Comparison of ENCODE assay signal across 8 mouse cellular contexts in genomic region chr4:56864417-56865001, GRCm38 (mm10). TPM values are rescaled to one million over a fixed set of nuclear protein-coding genes. Genes with fewer than 3 reads are reported as not detected.
A peak's percentile ranks its signal among the peaks of the same experiment; 100 is the strongest.
DNase-seq lines count a peak whose midpoint lies in the region; ATAC-seq and TF ChIP-seq lines count a peak whose summit lies in the region.

No protein-coding gene starts in this region.

- peak overlapping the region; percentile 95 for H3K4me3 ChIP-seq in liver, adult 2 months (ENCODE audit: insufficient read depth, low read depth, low read length)
- peak overlapping the region; percentile 89 for H3K4me3 ChIP-seq in midbrain, embryonic 16.5 days (ENCODE audit: low read depth, low read length)

- no peak for TF ChIP-seq POLR2A in liver, adult 2 months (IDR thresholded peaks at IDR 0.05; ENCODE audit: extremely low read depth, insufficient read depth, low read length)

- WGBS in liver, adult 2 months = under 1% methylated on average over 49 of the region's 49 CpGs
- under 1% methylated on average over 49 of the region's 49 CpGs for WGBS in midbrain, embryonic 16.5 days

- H3K79me2 ChIP-seq in liver, adult 2 months (ENCODE audit: control insufficient read depth, insufficient read depth, low read length) = no peaks in the 10 kb centered on the region

- H3K9me3 ChIP-seq in midbrain, embryonic 16.5 days (replicated peaks; ENCODE audit: control insufficient read depth, low read length, poor library complexity, severe bottlenecking) = no peaks in the 10 kb centered on the region

- peak overlapping the region; percentile 42; the same call in 1 of the 2 replicates for H3K27ac ChIP-seq in liver, adult 2 months (replicated peaks; ENCODE audit: insufficient read depth, low read depth, low read length)
- peak overlapping the region; percentile 84 for H3K27ac ChIP-seq in midbrain, embryonic 16.5 days (ENCODE audit: low read length)

- peaks cover 5% of the 10 kb centered on the region for H3K4me1 ChIP-seq in liver, adult 2 months (ENCODE audit: control insufficient read depth, insufficient read depth, low read length)
- H3K4me1 ChIP-seq in midbrain, embryonic 16.5 days (ENCODE audit: control insufficient read depth, insufficient read depth, low read length) = peaks cover 17% of the 10 kb centered on the region

- peak overlapping the region; percentile 87 for H3K9ac ChIP-seq in liver, adult 2 months (ENCODE audit: low read depth, low read length)
- H3K9ac ChIP-seq in midbrain, embryonic 16.5 days (ENCODE audit: low read depth, low read length) = peak overlapping the region; percentile 95

- H3K27me3 ChIP-seq in liver, adult 2 months (ENCODE audit: control insufficient read depth, insufficient read depth, low read length) = no peaks in the 10 kb centered on the region
- H3K27me3 ChIP-seq in midbrain, embryonic 16.5 days (ENCODE audit: control insufficient read depth, insufficient read depth, low read depth, low read length) = no peaks in the 10 kb centered on the region

- peak overlapping the region; percentile 87 for H3K4me2 ChIP-seq in midbrain, embryonic 16.5 days (ENCODE audit: low read length)

- H3K36me3 ChIP-seq in liver, adult 2 months (ENCODE audit: control insufficient read depth, insufficient read depth, low read length) = peaks cover 2% of the 10 kb centered on the region; the same call in 1 of the 2 replicates
- no peaks in the 10 kb centered on the region for H3K36me3 ChIP-seq in midbrain, embryonic 16.5 days (ENCODE audit: control insufficient read depth, insufficient read depth, low read length)

- peak; percentile 81 for ATAC-seq in midbrain, embryonic 16.5 days

- peak; percentile 13 to 73 for DNase-seq in spleen, postnatal 4 days (ENCODE audit: low spot score in 2 of 2)
- DNase-seq in spleen, postnatal 36 days (ENCODE audit: low spot score in 2 of 2) = no peak
- DNase-seq in brain, embryonic 18.5 days (ENCODE audit: low read depth, low spot score) = peak; percentile 20
- peak; percentile 19 to 45 for DNase-seq in frontal cortex, postnatal 10 days (ENCODE audit: low spot score in 2 of 2)
- peak; percentile 24 to 30 for DNase-seq in kidney, adult 8-10 months
- DNase-seq in liver, adult 2 months (ENCODE audit: extremely low read depth, low read depth, low spot score) = peak; percentile 11
- no peak for DNase-seq in Muller cell, postnatal 12 days (ENCODE audit: inconsistent ontology term)

- TF ChIP-seq CTCF in liver, adult 2 months (IDR thresholded peaks at IDR 0.05; ENCODE audit: low read depth, low read length) = no peak

RNA-seq across cellular contexts. Expression of gene Ctnnal1, which starts 0.5 kb away (rescaled TPM):
- total RNA-seq in liver, adult 2 months (2014; rRNA removed) = 3.4 and 3.9 TPM in 2 replicates
- polyA plus RNA-seq in liver, adult 2 months (2012; rRNA removed) = 0.83 and 1.5 TPM in 2 replicates
- 12.7 and 14.5 TPM in 2 replicates for polyA plus RNA-seq in midbrain, embryonic 16.5 days (2015; fragmentation: Nextera tagmentation; extraction: Ambion mirVana)

Comparison
In these comparisons a context has a peak if more than half of its experiments do, and no peak if none do; other contexts are left out.
1. DNase-seq: peak in spleen, postnatal 4 days (2 of 2), brain, embryonic 18.5 days (single experiment), frontal cortex, postnatal 10 days (2 of 2), kidney, adult 8-10 months (2 of 2) and liver, adult 2 months (single experiment); none in spleen, postnatal 36 days (0 of 2) and Muller cell, postnatal 12 days (single experiment).